Mouse (Mus musculus) liver (tissue): ENCODE measurements around the gene Baiap3.
A peak's percentile ranks its signal among the peaks of the same experiment; 100 is the strongest.

Source experiments
- DNase-seq: peaks from one replicate; pipeline ENCODE4 v3.0.0-alpha.2; 2020; ENCODE audit warnings: mixed read lengths

Baiap3 gene

DNA sequence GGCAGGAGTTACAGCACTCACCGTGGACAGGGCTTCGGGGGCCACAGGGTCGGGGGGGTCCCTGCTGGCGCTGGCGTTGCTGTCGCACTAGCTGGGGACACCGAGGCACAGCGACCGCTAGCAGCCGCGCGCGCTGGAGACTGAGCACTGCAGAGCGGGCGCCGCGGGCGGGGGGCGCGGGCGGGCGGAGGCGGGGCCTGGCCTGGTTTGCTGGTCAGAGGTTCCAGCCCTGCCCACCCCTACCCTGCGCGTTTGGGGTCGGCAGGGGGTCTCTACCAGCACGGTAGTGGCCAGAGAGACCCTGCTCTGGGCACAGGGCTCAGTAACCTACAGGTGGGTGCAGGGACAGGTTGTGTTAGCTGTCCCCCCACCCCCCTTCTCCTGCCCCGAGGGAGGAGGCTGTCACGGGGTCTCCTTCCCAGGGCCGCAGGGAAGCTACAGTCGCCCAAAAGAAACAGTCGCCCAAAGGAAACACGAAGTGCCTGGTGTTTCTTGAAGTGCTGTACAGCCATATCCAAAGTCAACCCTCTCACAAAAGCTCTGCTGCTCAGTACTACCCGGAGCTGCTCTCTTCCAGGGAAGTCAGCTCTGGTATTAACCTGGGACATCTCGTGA is at the start of gene Baiap3:
TSS of gene Baiap3 (minus strand) at position 225 of the 615 bp plus-strand sequence.
- DNase-seq, result no peak

DNA sequence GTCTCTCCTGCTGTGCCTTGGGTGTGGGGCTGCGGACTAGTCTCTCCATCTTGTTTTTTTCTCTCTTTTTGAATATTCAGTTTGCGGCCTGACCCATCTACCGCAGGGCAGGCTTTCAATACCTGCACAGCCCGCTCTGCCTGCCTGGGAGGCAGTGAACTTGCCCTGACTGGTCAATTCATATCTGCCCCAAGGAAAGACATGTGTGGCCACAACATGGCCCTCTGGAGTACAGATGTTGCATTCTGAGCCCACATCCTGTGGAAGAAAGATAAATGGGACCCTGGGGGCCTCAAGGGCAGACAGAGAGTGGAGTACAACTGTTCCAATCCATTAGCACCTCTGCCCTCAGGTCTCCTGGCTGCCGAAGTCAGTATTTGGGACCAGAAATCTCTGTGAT is 41.9 kb upstream of the Baiap3 start, which contains the start of gene Prss34:
TSS of gene Prss34 (plus strand) at position 301 of the 400 bp plus-strand sequence.
- no peak for DNase-seq

DNA sequence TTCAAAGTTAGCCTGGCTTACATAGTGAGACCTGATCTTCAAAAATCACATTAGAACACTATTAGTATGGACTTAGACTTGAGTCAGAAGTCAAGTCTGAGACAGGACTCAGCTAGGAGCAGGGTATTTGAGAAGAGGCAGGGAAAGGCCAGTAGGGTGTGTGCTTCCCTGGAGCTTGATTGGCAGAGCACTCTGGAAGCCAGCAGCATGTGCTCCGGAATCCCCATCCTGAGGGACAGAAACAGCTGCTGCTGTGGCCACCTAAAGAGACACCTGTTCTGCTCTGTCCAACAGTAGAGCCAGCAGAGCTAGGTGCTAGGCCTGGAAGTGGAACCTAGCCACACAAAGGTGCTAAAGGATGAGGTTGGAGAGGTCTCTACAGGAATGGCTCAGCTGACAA is 37.9 kb upstream of the Baiap3 start:
- no peak for DNase-seq

DNA sequence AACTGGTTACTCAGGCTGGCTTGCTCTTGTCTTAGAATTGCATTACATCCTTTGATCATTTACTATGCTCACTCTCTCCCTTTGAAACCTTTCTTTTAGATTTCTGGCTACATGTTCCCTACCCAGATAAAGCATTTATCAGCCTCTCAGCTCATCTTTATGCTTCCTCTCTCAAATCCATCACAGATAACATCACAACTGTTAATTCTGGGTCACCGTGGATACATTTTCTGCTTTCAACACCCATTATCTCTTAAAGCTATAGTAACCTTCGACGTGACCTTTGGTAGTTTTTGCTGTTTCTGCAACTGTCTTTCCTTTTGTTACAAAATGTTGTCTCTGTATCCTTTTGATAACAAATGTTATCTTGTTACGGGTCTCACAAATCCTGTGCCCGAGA is 37.3 kb upstream of the Baiap3 start:
- DNase-seq, result no peak

DNA sequence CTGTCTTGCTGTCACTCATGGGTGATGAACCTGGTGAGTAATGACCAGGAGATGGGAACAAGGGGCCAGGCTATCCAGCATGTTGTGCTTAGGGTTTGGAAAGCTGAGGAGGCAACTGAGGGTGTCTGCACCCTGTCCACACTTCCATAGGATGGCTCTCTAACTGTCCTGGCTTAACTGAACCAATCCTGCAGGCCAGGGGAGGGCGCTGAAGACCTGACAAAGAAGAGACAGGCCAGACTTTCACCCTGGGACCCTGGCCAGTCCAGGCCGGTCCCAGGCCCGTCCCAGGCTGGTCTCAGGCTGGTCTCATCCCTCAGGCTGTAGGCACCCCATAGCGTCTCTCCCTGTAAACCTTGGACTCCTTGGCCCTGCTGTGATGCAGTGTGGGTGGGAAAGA is 34.2 kb upstream of the Baiap3 start:
- no peak for DNase-seq

- DNase-seq, result peak; percentile 55
Observed at GRCm38 (mm10) chr17:25288842-25289241, 32.7 kb upstream of the Baiap3 start.

- peak; percentile 77 for DNase-seq
Observed at GRCm38 (mm10) chr17:25285033-25285432, 28.9 kb upstream of the Baiap3 start.

DNA sequence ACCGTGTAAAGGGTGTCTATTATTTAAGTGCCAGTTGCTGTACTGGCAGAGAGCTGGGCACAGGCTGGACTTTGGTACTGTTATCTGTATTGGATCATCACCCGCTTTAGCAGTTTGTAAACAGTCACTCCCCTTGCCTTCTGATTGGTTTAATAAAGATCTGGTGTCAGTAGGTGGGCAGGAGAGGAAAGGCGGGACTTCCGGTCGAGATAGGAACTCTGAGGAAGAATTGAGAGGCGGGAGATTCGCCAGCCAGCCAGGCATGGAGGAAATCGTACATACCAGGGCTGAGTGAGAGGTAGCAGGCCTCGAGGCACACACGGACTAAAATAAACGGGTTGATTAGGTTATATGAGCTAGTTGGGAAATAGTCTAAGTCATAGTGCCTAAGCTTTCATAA is 26.0 kb upstream of the Baiap3 start:
- peak; percentile 72 for DNase-seq

DNA sequence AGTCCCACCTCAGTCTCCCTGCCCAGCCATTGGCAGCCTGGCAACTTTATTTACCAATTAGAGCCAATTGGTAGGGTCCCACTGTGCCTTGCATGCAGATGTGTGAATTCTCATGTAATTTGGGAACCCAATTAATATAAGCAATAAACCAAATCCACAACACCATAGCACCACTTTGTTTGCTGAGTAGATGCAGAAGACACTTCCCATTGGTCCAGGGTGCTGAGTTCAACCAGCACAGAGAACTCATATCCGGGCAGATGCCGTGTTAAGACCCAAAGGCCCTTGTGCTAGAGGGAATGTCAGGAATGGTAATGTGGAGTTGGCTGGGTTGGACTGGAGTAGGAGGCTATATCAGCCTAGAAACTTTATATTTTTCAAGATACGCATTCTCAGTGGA is 19.7 kb upstream of the Baiap3 start:
- no peak for DNase-seq

DNA sequence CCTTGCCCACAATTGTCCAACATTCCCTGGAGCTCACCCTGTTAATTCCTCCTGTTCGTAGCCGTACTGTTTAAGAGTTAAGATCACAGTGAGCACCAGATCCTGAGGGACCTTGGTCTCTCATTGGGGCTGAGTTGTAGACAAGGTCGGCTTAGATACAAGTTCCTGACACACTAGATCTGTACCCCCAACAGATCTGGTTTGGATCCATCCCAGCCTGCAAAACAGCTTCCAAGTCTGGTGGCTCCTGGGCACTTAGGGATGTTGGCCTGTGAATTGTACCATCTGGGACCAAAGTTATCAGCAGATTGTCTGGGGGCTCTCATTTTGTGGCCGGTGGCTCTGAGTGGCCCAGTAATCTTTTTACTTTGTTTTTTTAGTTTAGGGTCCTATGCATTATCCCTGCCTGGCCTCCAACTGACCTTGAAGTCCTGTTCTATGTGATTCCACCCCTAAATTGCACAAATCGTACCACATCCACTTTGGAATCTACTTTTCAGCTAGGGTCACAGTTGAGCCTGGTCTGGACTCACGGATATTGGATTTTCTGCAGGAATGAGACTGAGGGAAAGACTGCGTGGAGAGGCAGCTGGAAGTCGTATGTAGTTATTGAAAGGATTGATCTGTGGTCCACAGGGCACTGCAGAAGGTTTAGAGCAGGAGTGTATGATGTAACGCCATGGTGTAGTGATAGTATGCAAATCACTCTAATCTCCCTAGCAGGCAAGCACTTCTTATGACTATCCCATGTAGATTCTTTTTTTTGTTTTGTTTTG is 18.6 kb upstream of the Baiap3 start, which contains the start of gene Ube2i:
TSS of gene Ube2i (minus strand) at position 52 of the 776 bp plus-strand sequence.
- no peak for DNase-seq

DNA sequence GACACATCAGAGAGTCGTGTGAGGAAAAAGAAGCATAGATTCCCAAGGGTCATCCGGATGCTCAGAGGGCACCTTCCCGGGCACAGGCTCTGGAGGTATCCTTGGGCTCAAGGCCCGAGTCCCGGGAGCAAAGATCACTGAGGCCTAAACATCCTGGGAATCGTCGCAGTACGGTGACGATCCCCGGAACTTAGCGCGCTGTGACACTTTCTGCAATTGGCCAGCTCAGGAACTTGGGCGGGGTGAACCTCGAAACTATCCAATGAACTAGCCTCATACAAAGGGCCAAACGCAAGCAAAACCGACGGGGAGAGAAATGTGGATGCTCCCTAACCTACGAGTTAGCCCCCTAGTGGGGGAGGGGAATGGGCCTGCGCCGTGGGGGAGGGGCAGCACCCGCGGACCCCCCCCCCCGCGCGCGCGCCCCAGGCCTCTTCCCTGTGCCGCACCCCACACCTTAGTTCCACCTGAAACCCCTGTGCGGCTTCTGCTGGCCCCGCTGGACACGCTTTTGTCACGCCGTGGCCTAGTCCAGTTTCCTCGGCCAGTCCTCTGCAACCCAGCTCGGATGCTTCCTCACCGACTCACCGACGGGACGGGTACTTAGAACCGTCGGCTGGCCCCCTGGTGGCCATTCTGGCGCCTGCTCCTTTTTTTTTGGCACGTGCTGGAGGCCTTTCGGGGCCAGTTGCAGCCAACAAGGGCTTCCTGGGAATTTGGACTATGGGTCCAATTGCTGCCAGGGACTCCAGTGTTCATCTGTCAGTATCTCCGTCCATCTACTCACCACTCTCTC is 17.7 kb upstream of the Baiap3 start:
- DNase-seq, result peak; percentile 90

GRCm38 (mm10) chr17:25272951-25273705 is 17.0 kb upstream of the Baiap3 start:
- DNase-seq, result peak; percentile 89

DNA sequence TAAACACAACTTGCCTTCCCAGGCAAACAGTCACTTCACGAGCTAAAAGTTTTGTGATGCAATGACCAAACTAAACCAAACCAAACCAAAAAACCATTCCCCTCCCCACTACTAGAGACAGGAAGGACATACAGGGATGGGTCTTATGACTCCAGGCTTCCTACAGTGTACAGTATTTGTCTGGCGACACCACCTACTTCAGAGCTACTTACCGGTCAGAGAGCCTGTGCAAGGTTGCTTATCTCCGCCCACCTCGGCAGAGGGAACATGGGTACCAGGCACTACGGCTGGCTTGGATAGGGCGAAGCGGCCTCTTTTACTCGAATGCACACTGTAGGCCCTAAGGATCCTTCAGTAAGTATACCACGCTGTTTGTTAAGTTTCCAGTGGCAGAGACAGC is 16.2 kb upstream of the Baiap3 start:
- peak; percentile 77 for DNase-seq

- DNase-seq, result no peak
Observed at GRCm38 (mm10) chr17:25270795-25271335, 14.7 kb upstream of the Baiap3 start.

DNA sequence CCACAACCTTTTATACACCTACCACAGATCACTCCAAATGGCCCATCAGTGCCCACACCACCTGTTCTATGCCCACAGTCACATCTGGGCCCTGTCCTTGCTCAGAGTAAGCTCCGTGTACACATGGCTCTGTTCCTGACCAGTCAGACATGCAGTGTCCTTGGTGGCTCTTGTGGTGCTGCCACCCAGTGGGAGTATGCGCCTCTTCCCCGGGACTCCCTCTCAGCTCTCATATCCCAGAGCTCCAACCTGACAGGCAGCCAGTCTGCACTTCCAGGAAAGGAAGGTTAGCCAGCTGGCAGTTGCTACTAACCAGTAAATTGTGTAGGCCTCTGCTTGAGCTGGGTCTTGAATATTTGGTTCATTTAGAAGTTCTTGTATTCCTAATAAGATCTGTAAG is 8.3 kb upstream of the Baiap3 start:
- no peak for DNase-seq

GRCm38 (mm10) chr17:25257804-25258261 is 1.7 kb upstream of the Baiap3 start:
- DNase-seq, result no peak

GRCm38 (mm10) chr17:25255110-25255509 is 1.1 kb downstream of the Baiap3 start:
- DNase-seq, result no peak

DNA sequence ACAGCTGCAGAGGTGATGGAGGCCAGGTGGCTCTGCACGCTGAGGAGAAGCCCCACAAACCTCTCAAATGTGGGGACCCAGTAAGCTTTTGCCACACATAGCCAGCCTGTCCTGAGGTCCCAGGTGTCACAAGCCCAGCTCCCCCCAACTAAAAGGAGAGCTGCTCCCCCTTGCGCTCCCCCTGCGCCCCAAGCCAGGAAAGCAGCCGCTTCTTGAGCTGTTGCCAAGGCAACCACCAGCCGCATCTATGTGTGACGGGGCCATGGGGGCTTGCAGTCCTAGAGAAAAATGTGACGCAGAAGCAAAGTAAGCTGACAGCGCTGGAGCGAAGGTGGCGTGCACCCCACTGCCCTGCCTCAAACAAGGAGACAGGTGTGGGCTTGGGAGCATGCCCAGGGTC is 2.4 kb downstream of the Baiap3 start:
- DNase-seq, result no peak

- no peak for DNase-seq
Observed at GRCm38 (mm10) chr17:25252643-25253042, 3.5 kb downstream of the Baiap3 start.

GRCm38 (mm10) chr17:25250181-25250835 is 5.9 kb downstream of the Baiap3 start:
- no peak for DNase-seq

DNA sequence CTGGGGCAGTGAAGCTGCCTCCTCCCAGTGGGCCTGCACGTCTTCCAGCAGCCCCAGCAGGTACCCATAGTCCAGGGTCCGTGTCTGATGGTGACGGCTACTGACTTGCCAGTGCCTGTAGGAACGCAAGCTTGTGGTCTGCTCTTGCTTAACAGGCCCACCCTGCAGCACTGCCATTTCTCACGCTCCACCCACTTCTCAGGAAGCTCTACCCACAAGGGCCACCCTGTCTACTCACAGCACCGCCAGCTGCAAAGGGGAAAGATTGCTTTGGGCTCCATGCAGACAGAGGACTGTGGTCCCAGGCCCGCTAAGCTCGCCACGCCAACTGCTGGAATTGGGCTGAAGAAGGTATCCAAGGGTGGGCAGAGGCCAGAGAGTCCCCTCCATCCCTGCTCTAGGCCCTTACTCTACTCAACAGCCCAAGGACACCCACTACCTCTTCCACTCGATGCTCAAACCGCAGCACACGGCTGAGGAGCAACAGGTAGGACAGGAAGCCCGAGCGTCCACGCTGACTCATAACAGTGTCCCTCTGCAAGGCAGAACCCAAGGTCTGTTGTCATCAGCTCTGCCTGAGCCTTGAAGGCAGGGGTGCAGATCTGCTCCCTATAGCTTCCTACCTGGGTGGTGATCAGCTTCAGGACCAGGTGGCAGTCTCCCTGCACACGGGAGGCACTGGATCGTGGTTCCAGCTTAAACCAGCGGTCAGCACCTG is 8.0 kb downstream of the Baiap3 start:
- no peak for DNase-seq
